Comparison of ENCODE assay signal across 8 mouse cellular contexts in the genomic region with DNA sequence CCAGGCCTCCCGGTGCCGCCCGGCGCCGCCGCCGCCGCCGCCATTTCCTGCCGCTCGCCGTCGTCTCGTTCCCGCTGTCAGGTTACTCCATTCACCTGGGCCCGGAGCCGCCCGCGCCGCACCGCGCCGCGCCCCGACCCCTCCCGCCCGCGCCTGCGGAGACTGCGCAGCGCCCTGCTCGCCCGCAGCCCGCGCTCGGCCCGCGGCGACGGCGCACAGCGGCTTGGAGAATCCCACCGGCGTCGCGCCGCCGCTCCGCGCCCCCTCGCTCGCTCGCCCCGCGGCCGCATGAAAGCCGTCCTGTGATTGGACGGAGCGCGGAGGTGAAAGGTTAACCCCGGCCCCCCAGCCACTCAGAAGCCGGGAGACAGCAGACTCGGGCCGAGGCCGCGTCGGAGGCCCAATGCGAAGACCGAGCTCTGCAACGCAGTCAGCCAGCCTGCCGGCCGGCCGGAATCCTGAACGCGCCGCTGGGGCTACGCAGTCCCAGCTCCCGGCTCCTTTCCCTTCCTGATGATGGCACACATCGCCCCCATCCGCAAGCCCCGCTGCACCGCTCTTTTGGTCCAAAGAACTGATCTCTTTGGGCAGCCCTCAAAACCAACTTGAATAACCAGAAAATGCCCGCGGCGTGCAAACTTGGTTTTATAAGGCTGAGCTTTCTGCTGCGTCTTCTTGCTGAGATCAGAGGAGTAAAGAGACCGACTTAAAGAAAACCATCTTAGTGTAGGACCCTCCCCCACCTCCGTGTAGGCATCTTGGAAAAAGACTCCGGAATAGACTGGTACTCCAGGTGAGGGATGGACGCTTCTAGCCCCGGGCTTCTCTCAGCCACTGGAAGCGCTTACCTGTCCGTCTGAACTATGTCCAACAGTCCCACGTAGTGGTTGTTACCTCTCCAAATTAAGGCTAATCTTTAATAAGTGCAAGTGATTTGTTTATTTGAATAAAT. TPM values are rescaled to one million over a fixed set of nuclear protein-coding genes. Genes with fewer than 3 reads are reported as not detected.
DNase-seq lines count a peak whose midpoint lies in the region; ATAC-seq lines count a peak whose summit lies in the region.

A gene (minus strand): TSS at position 139 of the 952 bp plus-strand sequence.

- WGBS in hindbrain, embryonic 13.5 days: under 1% methylated on average over 66 of the region's 94 CpGs

- no peaks in the 10 kb centered on the region for H3K9me3 ChIP-seq in hindbrain, embryonic 13.5 days

- peak; percentile 97 for DNase-seq in NIH3T3 (ENCODE audit: low read depth)
- DNase-seq in cerebellum, postnatal 10 days: peak; percentile 99 to 100
- DNase-seq in frontal cortex, postnatal 14 days (ENCODE audit: low spot score in 2 of 2): peak; percentile 93 to 98
- DNase-seq in layer of hippocampus, postnatal 25 days (ENCODE audit: extremely low spot score in 1 of 2, low spot score in 1 of 2): peak; percentile 99
- DNase-seq in lung, postnatal 25 days (ENCODE audit: low spot score): peak; percentile 97
- DNase-seq in retina, embryonic 14.5 days (ENCODE audit: low spot score): peak; percentile 98
- DNase-seq in thymus, postnatal 4 days: peak; percentile 98

- ATAC-seq in hindbrain, embryonic 13.5 days (ENCODE audit: low FRiP score): peak; percentile 95

- no peaks in the 10 kb centered on the region for H3K36me3 ChIP-seq in hindbrain, embryonic 13.5 days

- H3K27ac ChIP-seq in hindbrain, embryonic 13.5 days: peak within 1 kb of the TSS; percentile 94

- H3K9ac ChIP-seq in hindbrain, embryonic 13.5 days: peak within 1 kb of the TSS; percentile 99

- H3K4me3 ChIP-seq in hindbrain, embryonic 13.5 days: peak within 1 kb of the TSS; percentile 93

- H3K4me1 ChIP-seq in hindbrain, embryonic 13.5 days (replicated peaks): peaks cover 44% of the 10 kb centered on the region

- peak within 1 kb of the TSS; percentile 91 for H3K4me2 ChIP-seq in hindbrain, embryonic 13.5 days

- no peaks in the 10 kb centered on the region for H3K27me3 ChIP-seq in hindbrain, embryonic 13.5 days

RNA-seq across cellular contexts. Expression of the gene that starts here (rescaled TPM):
- 53.1 and 55.1 TPM in 2 replicates for polyA plus RNA-seq in hindbrain, embryonic 13.5 days (2015; fragmentation: Nextera tagmentation; extraction: Ambion mirVana)
- total RNA-seq in layer of hippocampus, postnatal 25 days (2021): 10 to 100 TPM; 38.9 to 47.5 TPM

Comparison
In these comparisons a context has a peak if more than half of its experiments do, and no peak if none do; other contexts are left out.
1. Peak in every context shown above with its lines: DNase-seq, ATAC-seq, H3K4me3 ChIP-seq and H3K27ac ChIP-seq.